Mouse (Mus musculus): Measurements from ENCODE around the gene Cfp. TPM values are rescaled to one million over a fixed set of nuclear protein-coding genes. Genes with fewer than 3 reads are reported as not detected.

Gene Cfp
- 7.0 and 7.4 TPM in 2 replicates for polyA plus RNA-seq (2015; fragmentation: Nextera tagmentation; extraction: Ambion mirVana)

- H3K4me1 ChIP-seq = no peaks in the 10 kb centered on the region
- no peaks in the 10 kb centered on the region for H3K27me3 ChIP-seq
- H3K9me3 ChIP-seq = no peaks in the 10 kb centered on the region
- ATAC-seq (ENCODE audit: borderline replicate concordance, extremely low read depth, low FRiP score, low TSS enrichment) = no peak
- H3K9ac ChIP-seq = no peak within 1 kb of the TSS
- H3K36me3 ChIP-seq = no peaks in the 10 kb centered on the region; the same call in 1 of the 2 replicates
- no peak within 1 kb of the TSS for H3K4me3 ChIP-seq
- no peak within 1 kb of the TSS for H3K4me2 ChIP-seq
- no peak within 1 kb of the TSS for H3K27ac ChIP-seq
- WGBS = 55% methylated on average over 1 of the region's 1 CpGs
Observed at GRCm38 (mm10) chrX:20931364-20931763, at the start of gene Cfp. Cfp (minus strand) TSS chrX:20931555.

GRCm38 (mm10) chrX:20980901-20981300 lies 49.5 kb upstream of the Cfp start:
- H3K9ac ChIP-seq = no peak overlapping the region
- ATAC-seq (ENCODE audit: borderline replicate concordance, extremely low read depth, low FRiP score, low TSS enrichment) = no peak
- H3K4me2 ChIP-seq = no peak overlapping the region
- no peaks in the 10 kb centered on the region for H3K36me3 ChIP-seq
- no peaks in the 10 kb centered on the region for H3K27me3 ChIP-seq
- 70% methylated on average over 1 of the region's 1 CpGs for WGBS
- no peaks in the 10 kb centered on the region for H3K9me3 ChIP-seq
- H3K4me3 ChIP-seq = no peak overlapping the region
- H3K27ac ChIP-seq = no peak overlapping the region
- H3K4me1 ChIP-seq = no peaks in the 10 kb centered on the region

- H3K4me3 ChIP-seq = peak within 1 kb of the TSS; percentile 55
- ATAC-seq (ENCODE audit: borderline replicate concordance, extremely low read depth, low FRiP score, low TSS enrichment) = peak; percentile 98
- H3K4me2 ChIP-seq = peak within 1 kb of the TSS; percentile 45
- no peaks in the 10 kb centered on the region for H3K9me3 ChIP-seq
- H3K4me1 ChIP-seq = no peaks in the 10 kb centered on the region
- WGBS = 14% methylated on average over 57 of the region's 57 CpGs
- peak within 1 kb of the TSS; percentile 27 for H3K9ac ChIP-seq
- H3K27ac ChIP-seq = peak within 1 kb of the TSS; percentile 75
- no peaks in the 10 kb centered on the region for H3K36me3 ChIP-seq
- H3K27me3 ChIP-seq = no peaks in the 10 kb centered on the region
Observed at GRCm38 (mm10) chrX:20961477-20962378, 30.4 kb upstream of the Cfp start, which contains the start of gene Uxt. Uxt (minus strand) TSS chrX:20962017.

GRCm38 (mm10) chrX:20950191-20950880 lies 19.0 kb upstream of the Cfp start, which contains the start of gene Elk1:
Elk1 (minus strand) TSS chrX:20950608.
- 10% methylated on average over 24 of the region's 30 CpGs for WGBS
- Histone ChIP-seq H3K4me1 (no peaks in the 10 kb centered on the region), H3K27ac (peak within 1 kb of the TSS; percentile 53; the same call in 1 of the 2 replicates), H3K9ac (peak within 1 kb of the TSS; percentile 70), H3K27me3 (no peaks in the 10 kb centered on the region), H3K9me3 (no peaks in the 10 kb centered on the region), H3K4me3 (peak within 1 kb of the TSS; percentile 73), H3K36me3 (no peaks in the 10 kb centered on the region), H3K4me2 (peak within 1 kb of the TSS; percentile 52)
- peak; percentile 97 for ATAC-seq (ENCODE audit: borderline replicate concordance, extremely low read depth, low FRiP score, low TSS enrichment)

- Histone ChIP-seq H3K36me3 (no peaks in the 10 kb centered on the region), H3K4me3 (no peak overlapping the region), H3K27ac (no peak overlapping the region), H3K9ac (no peak overlapping the region), H3K9me3 (no peaks in the 10 kb centered on the region), H3K27me3 (no peaks in the 10 kb centered on the region), H3K4me1 (no peaks in the 10 kb centered on the region), H3K4me2 (no peak overlapping the region)
- WGBS = 6% methylated on average over 4 of the region's 4 CpGs
- no peak for ATAC-seq (ENCODE audit: borderline replicate concordance, extremely low read depth, low FRiP score, low TSS enrichment)
Observed at GRCm38 (mm10) chrX:20946055-20946454, 14.7 kb upstream of the Cfp start.

GRCm38 (mm10) chrX:20931963-20932362 lies 608 bp upstream of the Cfp start:
- 75% methylated on average over 1 of the region's 1 CpGs for WGBS

GRCm38 (mm10) chrX:20929859-20930258 lies 1.5 kb downstream of the Cfp start:
- no peak for ATAC-seq (ENCODE audit: borderline replicate concordance, extremely low read depth, low FRiP score, low TSS enrichment)
- Histone ChIP-seq H3K9me3 (no peaks in the 10 kb centered on the region), H3K9ac (no peak overlapping the region), H3K27ac (no peak overlapping the region), H3K4me1 (no peaks in the 10 kb centered on the region), H3K4me3 (no peak overlapping the region), H3K36me3 (no peaks in the 10 kb centered on the region), H3K27me3 (no peaks in the 10 kb centered on the region), H3K4me2 (no peak overlapping the region)
- WGBS = 86% methylated on average over 1 of the region's 1 CpGs

More at GRCm38 (mm10) chrX:20931963-20932362, 608 bp upstream of the Cfp start:
- Histone ChIP-seq H3K9me3 (no peaks in the 10 kb centered on the region), H3K36me3 (no peaks in the 10 kb centered on the region; the same call in 1 of the 2 replicates), H3K27ac (no peak overlapping the region), H3K4me1 (no peaks in the 10 kb centered on the region), H3K9ac (no peak overlapping the region), H3K27me3 (no peaks in the 10 kb centered on the region), H3K4me2 (no peak overlapping the region), H3K4me3 (no peak overlapping the region)
- no peak for ATAC-seq (ENCODE audit: borderline replicate concordance, extremely low read depth, low FRiP score, low TSS enrichment)

GRCm38 (mm10) chrX:20924976-20925375 lies 6.4 kb downstream of the Cfp start:
- H3K4me3 ChIP-seq = no peak overlapping the region
- no peaks in the 10 kb centered on the region for H3K27me3 ChIP-seq
- H3K9ac ChIP-seq = no peak overlapping the region
- no peak overlapping the region for H3K4me2 ChIP-seq
- ATAC-seq (ENCODE audit: borderline replicate concordance, extremely low read depth, low FRiP score, low TSS enrichment) = no peak
- no peaks in the 10 kb centered on the region; the same call in 1 of the 2 replicates for H3K4me1 ChIP-seq
- H3K9me3 ChIP-seq = no peaks in the 10 kb centered on the region
- no peaks in the 10 kb centered on the region for H3K36me3 ChIP-seq
- H3K27ac ChIP-seq = no peak overlapping the region

- H3K27me3 ChIP-seq = no peaks in the 10 kb centered on the region; the same call in 1 of the 2 replicates
- H3K27ac ChIP-seq = no peak overlapping the region
- H3K4me1 ChIP-seq = no peaks in the 10 kb centered on the region; the same call in 1 of the 2 replicates
- ATAC-seq (ENCODE audit: borderline replicate concordance, extremely low read depth, low FRiP score, low TSS enrichment) = no peak
- no peaks in the 10 kb centered on the region for H3K9me3 ChIP-seq
- no peaks in the 10 kb centered on the region for H3K36me3 ChIP-seq
- no peak overlapping the region for H3K4me2 ChIP-seq
- 63% methylated on average over 1 of the region's 1 CpGs for WGBS
- H3K4me3 ChIP-seq = no peak overlapping the region
- no peak overlapping the region for H3K9ac ChIP-seq
Observed at GRCm38 (mm10) chrX:20923506-20923905, 7.8 kb downstream of the Cfp start.

- Histone ChIP-seq H3K27me3 (no peaks in the 10 kb centered on the region; the same call in 1 of the 2 replicates), H3K9me3 (no peaks in the 10 kb centered on the region), H3K4me1 (no peaks in the 10 kb centered on the region; the same call in 1 of the 2 replicates), H3K9ac (no peak overlapping the region), H3K36me3 (no peaks in the 10 kb centered on the region), H3K4me3 (peak overlapping the region; percentile 37), H3K4me2 (peak overlapping the region; percentile 79), H3K27ac (no peak overlapping the region)
- WGBS = 32% methylated on average over 5 of the region's 5 CpGs
- ATAC-seq (ENCODE audit: borderline replicate concordance, extremely low read depth, low FRiP score, low TSS enrichment) = no peak
Observed at GRCm38 (mm10) chrX:20921366-20921765, 10.0 kb downstream of the Cfp start.

GRCm38 (mm10) chrX:20920844-20921364 lies 10.5 kb downstream of the Cfp start, which contains the start of gene Syn1:
Syn1 (minus strand) TSS chrX:20921004.
- H3K4me3 ChIP-seq = peak within 1 kb of the TSS; percentile 37
- peak within 1 kb of the TSS; percentile 79 for H3K4me2 ChIP-seq
- H3K4me1 ChIP-seq = no peaks in the 10 kb centered on the region; the same call in 1 of the 2 replicates
- no peak within 1 kb of the TSS for H3K9ac ChIP-seq
- whole genome bisulfite sequencing = 13% methylated on average over 42 of the region's 44 CpGs
- no peaks in the 10 kb centered on the region for H3K9me3 ChIP-seq
- no peaks in the 10 kb centered on the region for H3K36me3 ChIP-seq
- no peaks in the 10 kb centered on the region; the same call in 1 of the 2 replicates for H3K27me3 ChIP-seq
- ATAC-seq (ENCODE audit: borderline replicate concordance, extremely low read depth, low FRiP score, low TSS enrichment) = peak; percentile 95
- H3K27ac ChIP-seq = no peak within 1 kb of the TSS

Data from lung, embryonic 15.5 days (tissue).